Mouse (Mus musculus): ENCODE results near the gene Srl. TPM values are rescaled to one million over a fixed set of nuclear protein-coding genes. Genes with fewer than 3 reads are reported as not detected.

Gene Srl
- polyA plus RNA-seq, 1 experiment from 2014 or later: 8.8 TPM

- Histone ChIP-seq H3K9ac (ENCODE audit: low read depth, low read length) (no peak overlapping the region), H3K27ac (ENCODE audit: low read depth, low read length) (no peak overlapping the region), H3K4me1 (replicated peaks; ENCODE audit: control insufficient read depth, insufficient read depth, low read length) (peaks cover 3% of the 10 kb centered on the region; the same call in 1 of the 2 replicates), H3K36me3 (ENCODE audit: control insufficient read depth, insufficient read depth, low read length) (no peaks in the 10 kb centered on the region), H3K4me3 (ENCODE audit: low read depth, low read length) (no peak overlapping the region), H3K4me2 (no peak overlapping the region), H3K9me3 (ENCODE audit: control insufficient read depth, low read length) (no peaks in the 10 kb centered on the region), H3K27me3 (replicated peaks; ENCODE audit: control insufficient read depth, insufficient read depth, low read length) (no peaks in the 10 kb centered on the region)
- ATAC-seq (replicated peaks; ENCODE audit: low FRiP score): no peak
- DNase-seq (ENCODE audit: low spot score): no peak
- 31% methylated on average over 7 of the region's 7 CpGs for WGBS
These were observed 37.0 kb upstream of the Srl start for GRCm38 (mm10) chr16:4578630-4579029.

- Histone ChIP-seq H3K27me3 (replicated peaks; ENCODE audit: control insufficient read depth, insufficient read depth, low read length) (no peaks in the 10 kb centered on the region), H3K4me3 (ENCODE audit: low read depth, low read length) (no peak overlapping the region), H3K27ac (ENCODE audit: low read depth, low read length) (no peak overlapping the region), H3K9ac (ENCODE audit: low read depth, low read length) (no peak overlapping the region), H3K4me1 (replicated peaks; ENCODE audit: control insufficient read depth, insufficient read depth, low read length) (no peaks in the 10 kb centered on the region), H3K36me3 (ENCODE audit: control insufficient read depth, insufficient read depth, low read length) (no peaks in the 10 kb centered on the region), H3K4me2 (no peak overlapping the region), H3K9me3 (ENCODE audit: control insufficient read depth, low read length) (no peaks in the 10 kb centered on the region)
- 23% methylated on average over 2 of the region's 2 CpGs for WGBS
- no peak for DNase-seq (ENCODE audit: low spot score)
- no peak for ATAC-seq (replicated peaks; ENCODE audit: low FRiP score)
These were observed 35.3 kb upstream of the Srl start for GRCm38 (mm10) chr16:4576873-4577272.

GRCm38 (mm10) chr16:4576038-4576437 lies 34.4 kb upstream of the Srl start:
- H3K4me3 ChIP-seq (ENCODE audit: low read depth, low read length): no peak overlapping the region

GRCm38 (mm10) chr16:4570737-4571136 lies 29.1 kb upstream of the Srl start:
- H3K27ac ChIP-seq (ENCODE audit: low read depth, low read length): no peak overlapping the region
- no peaks in the 10 kb centered on the region for H3K9me3 ChIP-seq (ENCODE audit: control insufficient read depth, low read length)
- 0 out of 2 replicates have a peak overlapping the region, but pooled peaks have one; percentile 4 for H3K9ac ChIP-seq (ENCODE audit: low read depth, low read length)
- WGBS: 61% methylated on average over 4 of the region's 4 CpGs
- no peak overlapping the region for H3K4me3 ChIP-seq (ENCODE audit: low read depth, low read length)
- ATAC-seq (replicated peaks; ENCODE audit: low FRiP score) (no peak), DNase-seq (ENCODE audit: low spot score) (no peak)
- no peaks in the 10 kb centered on the region for H3K27me3 ChIP-seq (replicated peaks; ENCODE audit: control insufficient read depth, insufficient read depth, low read length)
- no peak overlapping the region for H3K4me2 ChIP-seq
- 0 out of 2 replicates have a peak, but pooled peaks cover 2% of the 10 kb centered on the region for H3K4me1 ChIP-seq (replicated peaks; ENCODE audit: control insufficient read depth, insufficient read depth, low read length)
- H3K36me3 ChIP-seq (ENCODE audit: control insufficient read depth, insufficient read depth, low read length): no peaks in the 10 kb centered on the region

More at GRCm38 (mm10) chr16:4576038-4576437, 34.4 kb upstream of the Srl start:
- Histone ChIP-seq H3K4me2 (no peak overlapping the region), H3K9me3 (ENCODE audit: control insufficient read depth, low read length) (no peaks in the 10 kb centered on the region), H3K36me3 (ENCODE audit: control insufficient read depth, insufficient read depth, low read length) (no peaks in the 10 kb centered on the region), H3K27ac (ENCODE audit: low read depth, low read length) (no peak overlapping the region), H3K9ac (ENCODE audit: low read depth, low read length) (no peak overlapping the region), H3K27me3 (replicated peaks; ENCODE audit: control insufficient read depth, insufficient read depth, low read length) (no peaks in the 10 kb centered on the region), H3K4me1 (replicated peaks; ENCODE audit: control insufficient read depth, insufficient read depth, low read length) (no peaks in the 10 kb centered on the region)
- ATAC-seq (replicated peaks; ENCODE audit: low FRiP score) (no peak), DNase-seq (ENCODE audit: low spot score) (no peak)
- 76% methylated on average over 2 of the region's 2 CpGs for WGBS

GRCm38 (mm10) chr16:4567912-4568311 lies 26.3 kb upstream of the Srl start:
- Histone ChIP-seq H3K9me3 (ENCODE audit: control insufficient read depth, low read length) (no peaks in the 10 kb centered on the region), H3K4me2 (no peak overlapping the region), H3K27me3 (replicated peaks; ENCODE audit: control insufficient read depth, insufficient read depth, low read length) (no peaks in the 10 kb centered on the region), H3K36me3 (ENCODE audit: control insufficient read depth, insufficient read depth, low read length) (no peaks in the 10 kb centered on the region), H3K4me1 (replicated peaks; ENCODE audit: control insufficient read depth, insufficient read depth, low read length) (0 out of 2 replicates have a peak, but pooled peaks cover 2% of the 10 kb centered on the region), H3K27ac (ENCODE audit: low read depth, low read length) (no peak overlapping the region), H3K9ac (ENCODE audit: low read depth, low read length) (0 out of 2 replicates have a peak overlapping the region, but pooled peaks have one; percentile 16), H3K4me3 (ENCODE audit: low read depth, low read length) (no peak overlapping the region)
- DNase-seq (ENCODE audit: low spot score): peak; percentile 83
- ATAC-seq (replicated peaks; ENCODE audit: low FRiP score): peak; percentile 41; the same call in 1 of the 2 replicates
- WGBS: 21% methylated on average over 4 of the region's 4 CpGs

GRCm38 (mm10) chr16:4560145-4560952 lies 18.7 kb upstream of the Srl start:
- under 1% methylated on average over 43 of the region's 43 CpGs for WGBS

GRCm38 (mm10) chr16:4559715-4560144 lies 18.1 kb upstream of the Srl start, which contains the start of gene Tfap4:
TSS of gene Tfap4 (minus strand) at chr16:4559854.
- peak within 1 kb of the TSS; percentile 94 for H3K9ac ChIP-seq (ENCODE audit: low read depth, low read length)
- WGBS: under 1% methylated on average over 16 of the region's 17 CpGs
- H3K27me3 ChIP-seq (replicated peaks; ENCODE audit: control insufficient read depth, insufficient read depth, low read length): no peaks in the 10 kb centered on the region
- peak within 1 kb of the TSS; percentile 96 for H3K27ac ChIP-seq (ENCODE audit: low read depth, low read length)
- no peaks in the 10 kb centered on the region for H3K9me3 ChIP-seq (ENCODE audit: control insufficient read depth, low read length)
- no peaks in the 10 kb centered on the region; the same call in 1 of the 2 replicates for H3K36me3 ChIP-seq (ENCODE audit: control insufficient read depth, insufficient read depth, low read length)
- peak; percentile 33 for ATAC-seq (replicated peaks; ENCODE audit: low FRiP score)
- peak; percentile 95 for DNase-seq (ENCODE audit: low spot score)
- peaks cover 34% of the 10 kb centered on the region for H3K4me1 ChIP-seq (replicated peaks; ENCODE audit: control insufficient read depth, insufficient read depth, low read length)
- peak within 1 kb of the TSS; percentile 98 for H3K4me2 ChIP-seq
- H3K4me3 ChIP-seq (ENCODE audit: low read depth, low read length): peak within 1 kb of the TSS; percentile 87

More at GRCm38 (mm10) chr16:4560145-4560952, 18.7 kb upstream of the Srl start:
- H3K36me3 ChIP-seq (ENCODE audit: control insufficient read depth, insufficient read depth, low read length): no peaks in the 10 kb centered on the region; the same call in 1 of the 2 replicates
- H3K27ac ChIP-seq (ENCODE audit: low read depth, low read length): peak overlapping the region; percentile 96
- H3K4me2 ChIP-seq: peak overlapping the region; percentile 98
- no peaks in the 10 kb centered on the region for H3K27me3 ChIP-seq (replicated peaks; ENCODE audit: control insufficient read depth, insufficient read depth, low read length)
- peak overlapping the region; percentile 94 for H3K9ac ChIP-seq (ENCODE audit: low read depth, low read length)
- peak; percentile 77 for DNase-seq (ENCODE audit: low spot score)
- peak; percentile 44 for ATAC-seq (replicated peaks; ENCODE audit: low FRiP score)
- H3K4me1 ChIP-seq (replicated peaks; ENCODE audit: control insufficient read depth, insufficient read depth, low read length): peaks cover 28% of the 10 kb centered on the region
- peak overlapping the region; percentile 87 for H3K4me3 ChIP-seq (ENCODE audit: low read depth, low read length)
- no peaks in the 10 kb centered on the region for H3K9me3 ChIP-seq (ENCODE audit: control insufficient read depth, low read length)

GRCm38 (mm10) chr16:4558980-4559631 lies 17.5 kb upstream of the Srl start:
- DNase-seq (ENCODE audit: low spot score) (no peak), ATAC-seq (replicated peaks; ENCODE audit: low FRiP score) (peak; percentile 19)
- no peaks in the 10 kb centered on the region; the same call in 1 of the 2 replicates for H3K36me3 ChIP-seq (ENCODE audit: control insufficient read depth, insufficient read depth, low read length)
- peak overlapping the region; percentile 87 for H3K4me3 ChIP-seq (ENCODE audit: low read depth, low read length)
- peak overlapping the region; percentile 94 for H3K9ac ChIP-seq (ENCODE audit: low read depth, low read length)
- no peaks in the 10 kb centered on the region for H3K27me3 ChIP-seq (replicated peaks; ENCODE audit: control insufficient read depth, insufficient read depth, low read length)
- H3K9me3 ChIP-seq (ENCODE audit: control insufficient read depth, low read length): no peaks in the 10 kb centered on the region
- H3K4me1 ChIP-seq (replicated peaks; ENCODE audit: control insufficient read depth, insufficient read depth, low read length): peaks cover 40% of the 10 kb centered on the region
- WGBS: under 1% methylated on average over 43 of the region's 43 CpGs
- H3K27ac ChIP-seq (ENCODE audit: low read depth, low read length): peak overlapping the region; percentile 96
- H3K4me2 ChIP-seq: peak overlapping the region; percentile 98

All from liver, embryonic 11.5 days (tissue).